Comparison of ENCODE assay signal across 10 mouse cellular contexts in genomic region chr10:34326701-34327100, GRCm38 (mm10). TPM values are rescaled to one million over a fixed set of nuclear protein-coding genes. Genes with fewer than 3 reads are reported as not detected.
A peak's percentile ranks its signal among the peaks of the same experiment; 100 is the strongest.
DNase-seq lines count a peak whose midpoint lies in the region; ATAC-seq and TF ChIP-seq lines count a peak whose summit lies in the region.
"Had no signal": no experiment of that assay in that cellular context is flagged by ENCODE, and none has a peak within 500 bp of the region (broad histone marks: within the 10 kb centered on the region; RNA-seq: fewer than 3 reads in every experiment).

No protein-coding gene starts in this region.

- no peaks in the 10 kb centered on the region for H3K36me3 ChIP-seq in forebrain, postnatal 0 days (ENCODE audit: insufficient read depth)
- H3K36me3 ChIP-seq in forebrain, embryonic 13.5 days (ENCODE audit: poor library complexity, severe bottlenecking) = no peaks in the 10 kb centered on the region
- no peaks in the 10 kb centered on the region for H3K36me3 ChIP-seq in midbrain, embryonic 14.5 days (ENCODE audit: control insufficient read depth, insufficient read depth, low read length)
- H3K36me3 ChIP-seq in midbrain, embryonic 15.5 days (replicated peaks) = no peaks in the 10 kb centered on the region
- H3K36me3 ChIP-seq in splenic B cell, adult 2 months (ENCODE audit: control insufficient read depth, insufficient read depth, low read length, poor library complexity, severe bottlenecking) = no peaks in the 10 kb centered on the region; the same call in 1 of the 2 replicates
- no peaks in the 10 kb centered on the region for H3K36me3 ChIP-seq in hindbrain, embryonic 16.5 days (ENCODE audit: control insufficient read depth, insufficient read depth, low read length)
- H3K36me3 ChIP-seq: forebrain, embryonic 10.5 days had no signal

- no peaks in the 10 kb centered on the region for H3K4me1 ChIP-seq in forebrain, postnatal 0 days (ENCODE audit: insufficient read depth)
- H3K4me1 ChIP-seq in forebrain, embryonic 13.5 days = no peaks in the 10 kb centered on the region
- no peaks in the 10 kb centered on the region for H3K4me1 ChIP-seq in midbrain, embryonic 14.5 days (ENCODE audit: control insufficient read depth, insufficient read depth, low read length)
- H3K4me1 ChIP-seq in midbrain, embryonic 15.5 days = no peaks in the 10 kb centered on the region
- H3K4me1 ChIP-seq in hindbrain, embryonic 16.5 days (ENCODE audit: control insufficient read depth, insufficient read depth, low read depth, low read length) = no peaks in the 10 kb centered on the region
- H3K4me1 ChIP-seq: forebrain, embryonic 10.5 days had no signal

- WGBS in forebrain, postnatal 0 days = 16% methylated on average over 4 of the region's 4 CpGs
- 25% methylated on average over 4 of the region's 4 CpGs for WGBS in forebrain, embryonic 13.5 days
- WGBS in midbrain, embryonic 14.5 days = 23% methylated on average over 4 of the region's 4 CpGs
- WGBS in midbrain, embryonic 15.5 days = 21% methylated on average over 4 of the region's 4 CpGs
- 20% methylated on average over 4 of the region's 4 CpGs for WGBS in hindbrain, embryonic 16.5 days

- no peak for ATAC-seq in forebrain, postnatal 0 days
- no peak for ATAC-seq in forebrain, embryonic 13.5 days
- no peak for ATAC-seq in midbrain, embryonic 14.5 days (ENCODE audit: low FRiP score, low TSS enrichment)
- ATAC-seq in midbrain, embryonic 15.5 days (replicated peaks) = no peak
- ATAC-seq in hindbrain, embryonic 16.5 days = no peak

- no peaks in the 10 kb centered on the region for H3K27me3 ChIP-seq in forebrain, postnatal 0 days (ENCODE audit: insufficient read depth, low read length)
- no peaks in the 10 kb centered on the region for H3K27me3 ChIP-seq in forebrain, embryonic 13.5 days
- H3K27me3 ChIP-seq in midbrain, embryonic 14.5 days (ENCODE audit: control insufficient read depth, insufficient read depth, low read length) = no peaks in the 10 kb centered on the region
- H3K27me3 ChIP-seq in midbrain, embryonic 15.5 days (replicated peaks) = no peaks in the 10 kb centered on the region
- H3K27me3 ChIP-seq in splenic B cell, adult 2 months (ENCODE audit: control insufficient read depth, insufficient read depth, low read length, poor library complexity, severe bottlenecking) = no peaks in the 10 kb centered on the region
- H3K27me3 ChIP-seq in hindbrain, embryonic 16.5 days (replicated peaks; ENCODE audit: control insufficient read depth, insufficient read depth, low read length) = no peaks in the 10 kb centered on the region
- H3K27me3 ChIP-seq: megakaryocyte, embryonic 14.5 days had no signal

- TF ChIP-seq CTCF in forebrain, postnatal 0 days (IDR thresholded peaks at IDR 0.05; ENCODE audit: low read depth) = peak; percentile 83

- H3K4me3 ChIP-seq in forebrain, postnatal 0 days (ENCODE audit: low read depth, low read length) = no peak overlapping the region
- H3K4me3 ChIP-seq in forebrain, embryonic 13.5 days = no peak overlapping the region
- H3K4me3 ChIP-seq in midbrain, embryonic 14.5 days (replicated peaks; ENCODE audit: low read depth, low read length) = no peak overlapping the region
- H3K4me3 ChIP-seq in midbrain, embryonic 15.5 days = no peak overlapping the region
- no peak overlapping the region for H3K4me3 ChIP-seq in hindbrain, embryonic 16.5 days (ENCODE audit: low read length)
- H3K4me3 ChIP-seq: forebrain, embryonic 10.5 days; megakaryocyte, embryonic 14.5 days had no signal

- H3K27ac ChIP-seq in forebrain, postnatal 0 days (ENCODE audit: low read depth, low read length) = no peak overlapping the region
- no peak overlapping the region for H3K27ac ChIP-seq in forebrain, embryonic 13.5 days
- no peak overlapping the region for H3K27ac ChIP-seq in midbrain, embryonic 14.5 days (replicated peaks; ENCODE audit: low read depth, low read length)
- H3K27ac ChIP-seq in midbrain, embryonic 15.5 days = no peak overlapping the region
- H3K27ac ChIP-seq in hindbrain, embryonic 16.5 days (ENCODE audit: low read depth, low read length) = no peak overlapping the region
- H3K27ac ChIP-seq: forebrain, embryonic 10.5 days had no signal

- no peak overlapping the region for H3K9ac ChIP-seq in forebrain, postnatal 0 days
- no peak overlapping the region for H3K9ac ChIP-seq in forebrain, embryonic 13.5 days
- H3K9ac ChIP-seq in midbrain, embryonic 14.5 days (replicated peaks; ENCODE audit: low read length) = no peak overlapping the region
- H3K9ac ChIP-seq in midbrain, embryonic 15.5 days = no peak overlapping the region
- H3K9ac ChIP-seq in hindbrain, embryonic 16.5 days (ENCODE audit: low read depth, low read length) = no peak overlapping the region

- no peaks in the 10 kb centered on the region for H3K9me3 ChIP-seq in forebrain, postnatal 0 days (ENCODE audit: low read length)
- H3K9me3 ChIP-seq in forebrain, embryonic 13.5 days (replicated peaks) = no peaks in the 10 kb centered on the region
- H3K9me3 ChIP-seq in midbrain, embryonic 14.5 days (ENCODE audit: control insufficient read depth, low read length) = no peaks in the 10 kb centered on the region
- H3K9me3 ChIP-seq in midbrain, embryonic 15.5 days = no peaks in the 10 kb centered on the region
- no peaks in the 10 kb centered on the region for H3K9me3 ChIP-seq in hindbrain, embryonic 16.5 days (ENCODE audit: control insufficient read depth, low read length)
- H3K9me3 ChIP-seq: forebrain, embryonic 10.5 days; megakaryocyte, embryonic 14.5 days had no signal

- DNase-seq in forebrain, postnatal 0 days = peak; percentile 73
- peak; percentile 77 for DNase-seq in midbrain, embryonic 14.5 days
- DNase-seq in c-Kit-positive CD71-positive TER-119-positive erythroid progenitor cells, embryonic 14.5 days (ENCODE audit: low spot score) = peak; percentile 18
- DNase-seq in splenic B cell, adult 2 months (ENCODE audit: low read depth, low spot score) = peak; percentile 62
- no peak for DNase-seq in gastrocnemius, postnatal 4 days (ENCODE audit: low spot score in 2 of 2)

- H3K4me2 ChIP-seq in forebrain, postnatal 0 days (ENCODE audit: low read depth) = no peak overlapping the region
- H3K4me2 ChIP-seq in forebrain, embryonic 13.5 days = no peak overlapping the region
- no peak overlapping the region for H3K4me2 ChIP-seq in midbrain, embryonic 14.5 days (ENCODE audit: low read length)
- H3K4me2 ChIP-seq in midbrain, embryonic 15.5 days = no peak overlapping the region
- no peak overlapping the region for H3K4me2 ChIP-seq in hindbrain, embryonic 16.5 days (ENCODE audit: low read length)

RNA-seq across cellular contexts. Expression of gene Tspyl4, which starts 29.5 kb away (rescaled TPM):
- total RNA-seq in forebrain, postnatal 0 days (2014; rRNA removed) = 400 and 473 TPM in 2 replicates
- polyA plus RNA-seq in forebrain, postnatal 0 days (2015; fragmentation: Nextera tagmentation; extraction: Ambion mirVana) = 287 and 333 TPM in 2 replicates
- polyA plus RNA-seq in forebrain, embryonic 13.5 days (2015; fragmentation: Nextera tagmentation; extraction: Ambion mirVana) = 114 and 126 TPM in 2 replicates
- polyA plus RNA-seq in midbrain, embryonic 14.5 days (2014; fragmentation: Nextera tagmentation; extraction: Ambion mirVana) = 131 and 247 TPM in 2 replicates
- 307 and 342 TPM in 2 replicates for polyA plus RNA-seq in midbrain, embryonic 15.5 days (2015; fragmentation: Nextera tagmentation; extraction: Ambion mirVana)
- 1 to 10 TPM; 2.3 to 2.8 TPM for total RNA-seq in gastrocnemius, postnatal 4 days (2021)
- polyA plus RNA-seq in hindbrain, embryonic 16.5 days (2015; fragmentation: Nextera tagmentation; extraction: Ambion mirVana) = 413 and 424 TPM in 2 replicates

RNA-seq across cellular contexts. Expression of gene Tspyl1, which starts 44.7 kb away (rescaled TPM):
- 107 and 108 TPM in 2 replicates for total RNA-seq in forebrain, postnatal 0 days (2014; rRNA removed)
- 128 and 138 TPM in 2 replicates for polyA plus RNA-seq in forebrain, postnatal 0 days (2015; fragmentation: Nextera tagmentation; extraction: Ambion mirVana)
- polyA plus RNA-seq in forebrain, embryonic 13.5 days (2015; fragmentation: Nextera tagmentation; extraction: Ambion mirVana) = 108 and 111 TPM in 2 replicates
- 99.8 and 106 TPM in 2 replicates for polyA plus RNA-seq in midbrain, embryonic 14.5 days (2014; fragmentation: Nextera tagmentation; extraction: Ambion mirVana)
- polyA plus RNA-seq in midbrain, embryonic 15.5 days (2015; fragmentation: Nextera tagmentation; extraction: Ambion mirVana) = 127 and 138 TPM in 2 replicates
- 10 to 100 TPM; 49.7 to 51.0 TPM for total RNA-seq in gastrocnemius, postnatal 4 days (2021)
- polyA plus RNA-seq in hindbrain, embryonic 16.5 days (2015; fragmentation: Nextera tagmentation; extraction: Ambion mirVana) = 125 and 134 TPM in 2 replicates

Comparison
In these comparisons a context has a peak if more than half of its experiments do, and no peak if none do; other contexts are left out.
1. DNase-seq: peak in forebrain, postnatal 0 days (single experiment), midbrain, embryonic 14.5 days (single experiment), c-Kit-positive CD71-positive TER-119-positive erythroid progenitor cells, embryonic 14.5 days (single experiment) and splenic B cell, adult 2 months (single experiment); none in gastrocnemius, postnatal 4 days (0 of 2).